Mouse (Mus musculus) midbrain, postnatal 0 days (tissue): Measurements from ENCODE around the gene Slc22a14. TPM values are rescaled to one million over a fixed set of nuclear protein-coding genes. Genes with fewer than 3 reads are reported as not detected.

Experiments
- ATAC-seq: fragments of 200-750 bp; cut with Nextera tagmentation; 2 replicates; pipeline ENCODE4 v1.8.0; 2017; ENCODE audit warnings: moderate number of reproducible peaks, mild to moderate bottlenecking, moderate TSS enrichment, moderate library complexity; ENCODE audit not compliant: low FRiP score
- DNase-seq: peaks from one replicate; pipeline ENCODE4 v3.0.0-alpha.2; 2015; ENCODE audit warnings: low spot score
- H3K27ac ChIP-seq: fragments of 300-500 bp; sonication (generic); 2 replicates; pipeline ENCODE4 v1.5.1; 2014; ENCODE audit warnings: low read depth, mild to moderate bottlenecking, low read length, mixed read lengths
- H3K27me3 ChIP-seq: fragments of 300-500 bp; sonication (generic); 2 replicates; pipeline ENCODE4 v1.6.1; 2014; ENCODE audit warnings: low read length, control low read depth, mixed read lengths; ENCODE audit not compliant: insufficient read depth
- H3K36me3 ChIP-seq: fragments of 300-500 bp; sonication (generic); 2 replicates; pipeline ENCODE4 v1.6.1; 2014; ENCODE audit warnings: low read length, control low read depth, mixed read lengths; ENCODE audit not compliant: insufficient read depth
- H3K4me1 ChIP-seq: fragments of 300-500 bp; sonication (generic); 2 replicates; pipeline ENCODE4 v1.6.1; 2014; ENCODE audit warnings: mild to moderate bottlenecking, control low read depth, antibody characterized with exemption, low read length, mixed read lengths; ENCODE audit not compliant: insufficient read depth
- H3K4me2 ChIP-seq: fragments of 300-500 bp; sonication (generic); 2 replicates; pipeline ENCODE4 v1.6.1; 2014; ENCODE audit warnings: low read depth, mild to moderate bottlenecking, low read length, mixed read lengths; ENCODE audit not compliant: poor library complexity, severe bottlenecking
- H3K4me3 ChIP-seq: fragments of 300-500 bp; sonication (generic); 2 replicates; pipeline ENCODE4 v1.5.1; 2014; ENCODE audit warnings: low read depth, mild to moderate bottlenecking, low read length, moderate library complexity
- H3K9ac ChIP-seq: fragments of 300-500 bp; sonication (generic); replicated peaks from 2 replicates; pipeline ENCODE4 v1.6.1; 2014; ENCODE audit warnings: mild to moderate bottlenecking, low read length, moderate library complexity, mixed read lengths; ENCODE audit not compliant: poor library complexity, severe bottlenecking
- H3K9me3 ChIP-seq: fragments of 300-500 bp; sonication (generic); 2 replicates; pipeline ENCODE4 v1.6.1; 2016; ENCODE audit warnings: low read length, control low read depth
- CTCF ChIP-seq: IDR thresholded peaks from 2 replicates; pipeline ENCODE4 v1.5.1; 2016; ENCODE audit warnings: antibody characterized with exemption, mild to moderate bottlenecking
- WGBS: fragments of 180-500 bp; shearing (Covaris S2); extraction: QIAGEN DNeasy Blood & Tissue Kit; methylation state at CpG from one replicate; pipeline ENCODE4 v1.1.7; 2014; 5-methylcytosine and 5-hydroxymethylcytosine counted together
- polyA plus RNA-seq: library from polyadenylated mRNA; unstranded; fragments of >200 nt; fragmentation: Nextera tagmentation; extraction: Ambion mirVana; gene quantifications from 2 replicates; pipeline ENCODE4 v1.2.1, GENCODE M21; 2015
- total RNA-seq: library from RNA; depleted of rRNA; stranded (reverse); fragments of >200 nt; gene quantifications from 2 replicates; pipeline ENCODE4 v1.2.3, GENCODE M21; 2014

Gene Slc22a14
- total and polyA plus RNA-seq, 2 experiments from 2014 or later: not detected

GRCm38 (mm10) chr9:119155826-119156225 is 209.5 kb downstream of the Slc22a14 start:
- Histone ChIP-seq H3K4me1 (no peaks in the 10 kb centered on the region), H3K9me3 (no peaks in the 10 kb centered on the region), H3K9ac (no peak overlapping the region), H3K4me3 (no peak overlapping the region), H3K27me3 (peaks cover 12% of the 10 kb centered on the region; the same call in 1 of the 2 replicates), H3K36me3 (no peaks in the 10 kb centered on the region), H3K27ac (no peak overlapping the region), H3K4me2 (0 out of 2 replicates have a peak overlapping the region, but pooled peaks have one; percentile 44)
- TF ChIP-seq CTCF: no peak
- 63% methylated on average over 7 of the region's 7 CpGs for WGBS
- ATAC-seq (no peak), DNase-seq (no peak)

- no peak overlapping the region for H3K4me3 ChIP-seq
- WGBS: 84% methylated on average over 8 of the region's 8 CpGs
- TF ChIP-seq CTCF: no peak
- peaks cover 12% of the 10 kb centered on the region; the same call in 1 of the 2 replicates for H3K27me3 ChIP-seq
- no peaks in the 10 kb centered on the region for H3K36me3 ChIP-seq
- no peak overlapping the region for H3K4me2 ChIP-seq
- H3K9ac ChIP-seq: no peak overlapping the region
- no peaks in the 10 kb centered on the region for H3K4me1 ChIP-seq
- no peaks in the 10 kb centered on the region for H3K9me3 ChIP-seq
- H3K27ac ChIP-seq: no peak overlapping the region
- DNase-seq (no peak), ATAC-seq (no peak)
These were observed 209.9 kb downstream of the Slc22a14 start for GRCm38 (mm10) chr9:119155416-119155815.

DNA sequence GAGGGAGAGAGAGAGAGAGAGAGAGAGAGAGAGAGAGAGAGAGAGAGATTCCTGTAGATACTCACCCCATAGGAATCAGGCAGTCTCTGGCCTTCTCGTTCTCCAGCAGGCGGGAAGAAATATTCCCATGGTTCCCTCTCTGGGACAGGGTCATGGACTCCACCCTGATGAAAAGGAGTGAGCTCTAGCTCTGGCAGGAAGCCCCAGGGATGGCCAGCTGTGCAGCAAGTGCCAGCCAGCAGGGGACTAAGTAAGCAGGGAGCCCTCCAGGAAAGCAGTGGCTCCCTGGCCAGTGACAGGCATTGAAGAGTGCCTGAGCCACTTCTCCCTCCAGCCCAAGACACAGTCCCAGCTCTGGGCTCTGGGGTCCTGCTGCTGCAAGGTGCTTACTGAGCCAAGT is 213.6 kb downstream of the Slc22a14 start:
- Histone ChIP-seq H3K4me1 (no peaks in the 10 kb centered on the region), H3K4me3 (no peak overlapping the region), H3K4me2 (no peak overlapping the region), H3K27ac (no peak overlapping the region), H3K9me3 (no peaks in the 10 kb centered on the region), H3K36me3 (no peaks in the 10 kb centered on the region), H3K9ac (no peak overlapping the region), H3K27me3 (peaks cover 12% of the 10 kb centered on the region; the same call in 1 of the 2 replicates)
- no peak for TF ChIP-seq CTCF
- DNase-seq (no peak), ATAC-seq (no peak)
- WGBS: 58% methylated on average over 2 of the region's 2 CpGs

DNA sequence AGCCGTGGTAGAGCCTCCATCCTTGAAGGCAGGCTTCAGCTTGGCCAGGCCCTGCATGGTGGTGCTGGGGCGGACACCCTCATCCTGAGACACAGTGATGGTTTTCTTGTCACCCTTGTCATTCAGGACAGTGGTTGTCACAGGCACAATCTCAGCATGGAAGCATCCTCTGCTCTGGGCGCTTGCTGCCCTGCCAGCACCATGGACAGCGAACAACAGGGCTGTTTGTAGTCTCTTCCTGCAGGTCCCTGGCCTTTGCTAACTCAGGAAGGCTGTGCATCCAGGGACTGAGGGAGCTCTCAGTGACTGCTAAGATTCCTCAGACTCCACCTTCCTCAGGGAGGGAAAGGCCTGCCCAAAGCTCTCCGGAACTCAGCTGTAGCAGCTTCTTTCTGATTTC is 215.8 kb downstream of the Slc22a14 start:
- no peak overlapping the region for H3K27ac ChIP-seq
- no peak overlapping the region for H3K4me2 ChIP-seq
- no peak overlapping the region for H3K4me3 ChIP-seq
- H3K36me3 ChIP-seq: no peaks in the 10 kb centered on the region
- TF ChIP-seq CTCF: no peak
- no peaks in the 10 kb centered on the region for H3K4me1 ChIP-seq
- no peaks in the 10 kb centered on the region for H3K27me3 ChIP-seq
- no peaks in the 10 kb centered on the region for H3K9me3 ChIP-seq
- ATAC-seq: no peak
- WGBS: 27% methylated on average over 5 of the region's 5 CpGs
- peak; percentile 15 for DNase-seq
- H3K9ac ChIP-seq: no peak overlapping the region

GRCm38 (mm10) chr9:119146098-119146770 is 219.1 kb downstream of the Slc22a14 start:
- ATAC-seq: no peak
- no peaks in the 10 kb centered on the region for H3K36me3 ChIP-seq
- H3K4me2 ChIP-seq: no peak overlapping the region
- H3K4me3 ChIP-seq: no peak overlapping the region
- H3K27me3 ChIP-seq: no peaks in the 10 kb centered on the region
- DNase-seq: no peak
- no peaks in the 10 kb centered on the region for H3K4me1 ChIP-seq
- H3K27ac ChIP-seq: no peak overlapping the region
- H3K9me3 ChIP-seq: no peaks in the 10 kb centered on the region
- H3K9ac ChIP-seq: no peak overlapping the region
- TF ChIP-seq CTCF: no peak
- WGBS: 78% methylated on average over 13 of the region's 13 CpGs

- Histone ChIP-seq H3K9ac (no peak overlapping the region), H3K36me3 (no peaks in the 10 kb centered on the region), H3K27me3 (no peaks in the 10 kb centered on the region), H3K9me3 (no peaks in the 10 kb centered on the region), H3K27ac (no peak overlapping the region), H3K4me3 (no peak overlapping the region), H3K4me1 (no peaks in the 10 kb centered on the region), H3K4me2 (no peak overlapping the region)
- ATAC-seq (no peak), DNase-seq (no peak)
- no peak for TF ChIP-seq CTCF
- WGBS: 65% methylated on average over 6 of the region's 6 CpGs
These were observed 219.7 kb downstream of the Slc22a14 start for GRCm38 (mm10) chr9:119145638-119146037.
